Mouse (Mus musculus): ENCODE results near the gene Crispld2. TPM values are rescaled to one million over a fixed set of nuclear protein-coding genes. Genes with fewer than 3 reads are reported as not detected.
A peak's percentile ranks its signal among the peaks of the same experiment; 100 is the strongest.

The Crispld2 gene
- polyA plus RNA-seq, 1 experiment = 2.2 TPM

GRCm38 (mm10) chr8:120001712-120002111 lies 9.5 kb downstream of the Crispld2 start:
- peak; percentile 55 for DNase-seq (ENCODE audit: low read depth)
- TF ChIP-seq CTCF (IDR thresholded peaks at IDR 0.05; ENCODE audit: borderline replicate concordance, extremely low read depth, insufficient read depth, insufficient read length) (no peak), POLR2A (IDR thresholded peaks at IDR 0.05; ENCODE audit: borderline replicate concordance, extremely low read depth, insufficient read depth, insufficient read length, poor library complexity, severe bottlenecking) (no peak)

- TF ChIP-seq POLR2A (IDR thresholded peaks at IDR 0.05; ENCODE audit: borderline replicate concordance, extremely low read depth, insufficient read depth, insufficient read length, poor library complexity, severe bottlenecking) = no peak
- no peak for TF ChIP-seq CTCF (IDR thresholded peaks at IDR 0.05; ENCODE audit: borderline replicate concordance, extremely low read depth, insufficient read depth, insufficient read length)
Observed at GRCm38 (mm10) chr8:120002348-120002747, 10.1 kb downstream of the Crispld2 start.

GRCm38 (mm10) chr8:120004154-120004702 lies 12.0 kb downstream of the Crispld2 start:
- DNase-seq (ENCODE audit: low read depth) = peak; percentile 45

More at GRCm38 (mm10) chr8:120002348-120002747, 10.1 kb downstream of the Crispld2 start:
- DNase-seq (ENCODE audit: low read depth) = no peak

GRCm38 (mm10) chr8:120004705-120005381 lies 12.6 kb downstream of the Crispld2 start:
- TF ChIP-seq POLR2A (IDR thresholded peaks at IDR 0.05; ENCODE audit: borderline replicate concordance, extremely low read depth, insufficient read depth, insufficient read length, poor library complexity, severe bottlenecking) = no peak
- TF ChIP-seq CTCF (IDR thresholded peaks at IDR 0.05; ENCODE audit: borderline replicate concordance, extremely low read depth, insufficient read depth, insufficient read length) = no peak
- no peak for DNase-seq (ENCODE audit: low read depth)

More at GRCm38 (mm10) chr8:120004154-120004702, 12.0 kb downstream of the Crispld2 start:
- no peak for TF ChIP-seq POLR2A (IDR thresholded peaks at IDR 0.05; ENCODE audit: borderline replicate concordance, extremely low read depth, insufficient read depth, insufficient read length, poor library complexity, severe bottlenecking)
- no peak for TF ChIP-seq CTCF (IDR thresholded peaks at IDR 0.05; ENCODE audit: borderline replicate concordance, extremely low read depth, insufficient read depth, insufficient read length)

- DNase-seq (ENCODE audit: low read depth) = peak; percentile 57
- TF ChIP-seq POLR2A (IDR thresholded peaks at IDR 0.05; ENCODE audit: borderline replicate concordance, extremely low read depth, insufficient read depth, insufficient read length, poor library complexity, severe bottlenecking) (no peak), CTCF (IDR thresholded peaks at IDR 0.05; ENCODE audit: borderline replicate concordance, extremely low read depth, insufficient read depth, insufficient read length) (no peak)
Observed at GRCm38 (mm10) chr8:120006645-120007160, 14.5 kb downstream of the Crispld2 start.

- DNase-seq (ENCODE audit: low read depth) = no peak
- no peak for TF ChIP-seq POLR2A (IDR thresholded peaks at IDR 0.05; ENCODE audit: borderline replicate concordance, extremely low read depth, insufficient read depth, insufficient read length, poor library complexity, severe bottlenecking)
- TF ChIP-seq CTCF (IDR thresholded peaks at IDR 0.05; ENCODE audit: borderline replicate concordance, extremely low read depth, insufficient read depth, insufficient read length) = no peak
Observed at GRCm38 (mm10) chr8:120007178-120007577, 14.9 kb downstream of the Crispld2 start.

- TF ChIP-seq CTCF (IDR thresholded peaks at IDR 0.05; ENCODE audit: borderline replicate concordance, extremely low read depth, insufficient read depth, insufficient read length) = no peak
- TF ChIP-seq POLR2A (IDR thresholded peaks at IDR 0.05; ENCODE audit: borderline replicate concordance, extremely low read depth, insufficient read depth, insufficient read length, poor library complexity, severe bottlenecking) = no peak
- no peak for DNase-seq (ENCODE audit: low read depth)
Observed at GRCm38 (mm10) chr8:120009284-120009683, 17.0 kb downstream of the Crispld2 start.

GRCm38 (mm10) chr8:120012491-120012890 lies 20.3 kb downstream of the Crispld2 start:
- no peak for TF ChIP-seq CTCF (IDR thresholded peaks at IDR 0.05; ENCODE audit: borderline replicate concordance, extremely low read depth, insufficient read depth, insufficient read length)
- TF ChIP-seq POLR2A (IDR thresholded peaks at IDR 0.05; ENCODE audit: borderline replicate concordance, extremely low read depth, insufficient read depth, insufficient read length, poor library complexity, severe bottlenecking) = no peak
- no peak for DNase-seq (ENCODE audit: low read depth)

- DNase-seq (ENCODE audit: low read depth) = peak; percentile 47
Observed at GRCm38 (mm10) chr8:120012927-120013326, 20.7 kb downstream of the Crispld2 start.

GRCm38 (mm10) chr8:120014267-120015023 lies 22.2 kb downstream of the Crispld2 start:
- no peak for DNase-seq (ENCODE audit: low read depth)
- TF ChIP-seq CTCF (IDR thresholded peaks at IDR 0.05; ENCODE audit: borderline replicate concordance, extremely low read depth, insufficient read depth, insufficient read length) (no peak), POLR2A (IDR thresholded peaks at IDR 0.05; ENCODE audit: borderline replicate concordance, extremely low read depth, insufficient read depth, insufficient read length, poor library complexity, severe bottlenecking) (no peak)

More at GRCm38 (mm10) chr8:120012927-120013326, 20.7 kb downstream of the Crispld2 start:
- TF ChIP-seq POLR2A (IDR thresholded peaks at IDR 0.05; ENCODE audit: borderline replicate concordance, extremely low read depth, insufficient read depth, insufficient read length, poor library complexity, severe bottlenecking) (no peak), CTCF (IDR thresholded peaks at IDR 0.05; ENCODE audit: borderline replicate concordance, extremely low read depth, insufficient read depth, insufficient read length) (no peak)

- TF ChIP-seq POLR2A (IDR thresholded peaks at IDR 0.05; ENCODE audit: borderline replicate concordance, extremely low read depth, insufficient read depth, insufficient read length, poor library complexity, severe bottlenecking) = no peak
- no peak for TF ChIP-seq CTCF (IDR thresholded peaks at IDR 0.05; ENCODE audit: borderline replicate concordance, extremely low read depth, insufficient read depth, insufficient read length)
- no peak for DNase-seq (ENCODE audit: low read depth)
Observed at GRCm38 (mm10) chr8:120015916-120016315, 23.7 kb downstream of the Crispld2 start.
